Mouse (Mus musculus) kidney, adult 2 months (tissue): ENCODE data around the gene Rnaseh2c.

Source experiments
- CTCF ChIP-seq: fragments of 200-500 bp; conservative IDR thresholded peaks from 2 replicates; pipeline ENCODE4 v1.5.1; 2011; ENCODE audit warnings: low read depth, mild to moderate bottlenecking, control low read depth, low read length, moderate library complexity, mixed read lengths; ENCODE audit not compliant: insufficient read depth, insufficient read length
- POLR2A ChIP-seq: fragments of 200-500 bp; IDR thresholded peaks from one replicate; pipeline ENCODE4 v1.6.1; 2011; ENCODE audit warnings: low read depth, low read length, control low read depth

DNA sequence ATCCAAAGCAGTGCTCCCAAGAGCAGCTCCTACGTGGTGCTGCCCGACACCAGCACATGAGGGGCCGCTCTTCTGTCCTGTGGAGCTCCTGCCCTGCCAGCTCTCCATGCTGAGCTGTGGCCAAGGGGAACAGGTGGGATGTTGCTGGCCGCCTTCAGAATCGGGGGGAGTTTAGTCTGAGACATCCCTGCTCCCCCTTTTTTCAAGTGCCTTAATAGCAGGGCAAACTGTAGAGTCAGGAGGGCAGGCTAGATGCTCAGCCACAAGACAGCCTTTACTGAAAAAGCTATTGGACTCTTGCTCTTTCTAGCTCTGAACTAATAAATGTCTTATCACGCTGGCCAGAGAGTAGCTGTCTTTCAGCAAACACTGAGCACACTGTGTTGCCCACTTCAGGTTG is 46.1 kb downstream of the Rnaseh2c start:
- TF ChIP-seq POLR2A (no peak), CTCF (no peak)
